Mouse (Mus musculus) retina, adult 2 months (tissue): ENCODE data around the gene Chst15.

Source experiments
- DNase-seq: peaks from one replicate; pipeline ENCODE4 v3.0.0-alpha.2; 2012; ENCODE audit warnings: low read depth, low spot score

The Chst15 gene

GRCm38 (mm10) chr7:132336781-132337180 lies 19.8 kb upstream of the Chst15 start:
- DNase-seq, result no peak

GRCm38 (mm10) chr7:132335367-132335766 lies 18.3 kb upstream of the Chst15 start:
- DNase-seq, result no peak

- DNase-seq, result no peak
Observed at GRCm38 (mm10) chr7:132333078-132333477, 16.1 kb upstream of the Chst15 start.

- no peak for DNase-seq
Observed at GRCm38 (mm10) chr7:132332176-132332575, 15.1 kb upstream of the Chst15 start.

GRCm38 (mm10) chr7:132330179-132330578 lies 13.2 kb upstream of the Chst15 start:
- no peak for DNase-seq

- DNase-seq, result no peak
Observed at GRCm38 (mm10) chr7:132328648-132329047, 11.6 kb upstream of the Chst15 start.

GRCm38 (mm10) chr7:132325549-132326331 lies 8.7 kb upstream of the Chst15 start:
- DNase-seq, result no peak

GRCm38 (mm10) chr7:132323430-132323829 lies 6.4 kb upstream of the Chst15 start:
- no peak for DNase-seq

- DNase-seq, result no peak
Observed at GRCm38 (mm10) chr7:132321392-132321958, 4.4 kb upstream of the Chst15 start.

GRCm38 (mm10) chr7:132316101-132317035 lies 660 bp downstream of the Chst15 start:
- no peak for DNase-seq

GRCm38 (mm10) chr7:132315149-132316091 lies 1.6 kb downstream of the Chst15 start:
- no peak for DNase-seq

- no peak for DNase-seq
Observed at GRCm38 (mm10) chr7:132312396-132312795, 4.6 kb downstream of the Chst15 start.

- no peak for DNase-seq
Observed at GRCm38 (mm10) chr7:132308537-132309191, 8.4 kb downstream of the Chst15 start.

GRCm38 (mm10) chr7:132307722-132308271 lies 9.2 kb downstream of the Chst15 start:
- DNase-seq, result no peak

- DNase-seq, result no peak
Observed at GRCm38 (mm10) chr7:132306671-132307412, 10.2 kb downstream of the Chst15 start.

- no peak for DNase-seq
Observed at GRCm38 (mm10) chr7:132305492-132306375, 11.3 kb downstream of the Chst15 start.

GRCm38 (mm10) chr7:132304424-132305085 lies 12.5 kb downstream of the Chst15 start:
- no peak for DNase-seq

- DNase-seq, result no peak
Observed at GRCm38 (mm10) chr7:132303988-132304387, 13.0 kb downstream of the Chst15 start.
